Mouse (Mus musculus): ENCODE results near the gene Osbpl6.

The Osbpl6 gene

DNA sequence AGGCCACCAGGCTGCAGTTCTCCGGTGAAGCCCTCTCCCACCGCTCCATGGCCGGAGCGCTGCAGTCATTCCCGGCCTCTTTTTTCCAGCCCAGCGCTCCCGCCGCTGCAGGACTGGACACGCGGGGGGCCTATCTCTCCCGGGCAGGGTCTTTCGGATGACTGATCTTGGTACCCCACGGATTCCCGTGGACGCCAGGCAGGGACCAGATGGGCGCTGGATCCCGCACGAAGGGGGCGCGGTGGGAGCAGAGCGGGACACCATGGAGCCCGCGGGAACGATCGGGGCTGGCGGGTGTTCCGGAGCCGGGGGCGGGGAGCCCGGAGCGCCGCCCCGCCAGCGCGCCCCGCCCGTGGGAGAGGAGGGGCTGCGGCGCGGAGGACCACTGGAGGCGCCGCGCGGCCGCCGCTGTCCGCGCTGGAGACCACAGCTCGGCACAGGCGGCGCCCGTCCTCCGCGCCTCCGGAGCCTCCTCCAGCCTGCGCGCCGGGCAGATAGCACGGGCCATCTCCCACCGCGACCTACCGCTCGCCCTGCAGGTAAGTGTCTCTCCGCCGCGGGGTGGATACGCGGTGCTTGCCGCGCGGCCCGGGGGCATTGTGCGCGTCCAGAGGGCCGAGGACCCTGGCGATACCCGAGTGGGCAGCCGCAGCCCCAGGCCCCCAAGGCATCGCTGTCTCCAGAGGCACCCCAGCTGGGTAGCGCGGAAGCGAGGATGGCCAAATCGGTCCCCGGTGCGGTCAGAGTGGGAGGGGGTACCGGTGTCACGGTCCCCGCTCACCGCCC, at the start of gene Osbpl6:
TSS of gene Osbpl6 (plus strand) at position 358 of the 786 bp plus-strand sequence.
- DNase-seq (ENCODE audit: low read depth in 2 of 2, low spot score in 2 of 2): peak in 1 of 2 experiments; percentile 20

DNA sequence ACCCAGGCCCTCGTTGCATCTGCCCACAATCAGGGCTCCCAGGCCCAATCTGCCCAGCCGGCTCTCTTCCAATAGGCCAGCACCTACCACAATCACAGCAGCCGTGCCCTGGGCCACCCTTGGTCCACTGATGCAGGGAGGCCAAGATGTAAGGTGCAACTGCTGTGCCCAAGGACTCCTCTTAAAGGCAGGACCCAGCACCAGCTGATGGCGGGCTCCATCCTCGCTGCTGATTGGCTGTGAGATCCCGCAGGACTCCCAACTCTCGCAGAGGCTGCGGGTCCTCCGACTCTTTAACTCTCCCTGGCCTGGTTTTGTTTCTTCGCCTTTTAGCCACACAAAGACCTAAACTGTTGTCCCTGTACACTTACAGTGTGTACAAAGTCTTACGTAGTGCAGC, 46.1 kb upstream of the Osbpl6 start, which contains the start of gene Cyct:
TSS of gene Cyct (minus strand) at position 225 of the 400 bp plus-strand sequence.
- no peak for DNase-seq (ENCODE audit: low read depth in 2 of 2, low spot score in 2 of 2)

DNA sequence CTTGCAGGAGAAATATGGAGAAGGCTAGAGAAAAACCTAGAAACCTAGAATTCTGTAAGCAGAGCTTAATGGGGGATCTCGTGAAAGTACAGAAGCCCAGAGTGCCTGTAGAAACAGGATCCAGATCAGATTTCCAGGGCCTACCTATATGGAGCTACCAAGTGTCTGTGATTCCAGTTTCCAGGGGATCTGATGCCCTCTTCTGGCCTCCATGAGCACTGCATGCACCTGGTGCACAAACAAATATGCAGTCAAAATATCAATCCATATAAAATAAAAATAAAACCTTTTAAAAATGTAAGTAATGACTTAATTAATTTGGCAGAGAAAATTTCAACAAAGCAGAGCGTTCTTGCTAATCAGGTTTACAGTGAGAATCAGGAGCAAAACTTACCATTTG, 44.2 kb upstream of the Osbpl6 start:
- no peak for DNase-seq (ENCODE audit: low read depth in 2 of 2, low spot score in 2 of 2)

DNA sequence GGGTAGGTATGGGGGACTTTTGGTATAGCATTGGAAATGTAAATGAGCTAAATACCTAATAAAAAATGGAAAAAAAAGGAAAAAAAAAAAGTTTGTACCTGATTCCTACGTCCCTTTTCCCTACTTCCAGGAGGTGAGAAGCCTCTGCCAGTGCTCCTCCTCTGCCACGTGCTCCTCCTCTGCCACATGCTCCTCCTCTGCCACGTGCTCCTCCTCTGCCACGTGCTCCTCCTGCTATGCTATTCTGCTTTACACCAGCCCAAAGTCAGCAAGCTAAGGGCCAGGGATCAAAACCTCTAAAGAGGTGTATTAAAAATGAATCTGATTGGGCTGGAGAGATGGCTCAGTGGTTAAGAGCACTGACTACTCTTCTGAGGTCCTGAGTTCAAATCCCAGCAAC, 40.5 kb upstream of the Osbpl6 start:
- DNase-seq (ENCODE audit: low read depth in 2 of 2, low spot score in 2 of 2): no peak

DNA sequence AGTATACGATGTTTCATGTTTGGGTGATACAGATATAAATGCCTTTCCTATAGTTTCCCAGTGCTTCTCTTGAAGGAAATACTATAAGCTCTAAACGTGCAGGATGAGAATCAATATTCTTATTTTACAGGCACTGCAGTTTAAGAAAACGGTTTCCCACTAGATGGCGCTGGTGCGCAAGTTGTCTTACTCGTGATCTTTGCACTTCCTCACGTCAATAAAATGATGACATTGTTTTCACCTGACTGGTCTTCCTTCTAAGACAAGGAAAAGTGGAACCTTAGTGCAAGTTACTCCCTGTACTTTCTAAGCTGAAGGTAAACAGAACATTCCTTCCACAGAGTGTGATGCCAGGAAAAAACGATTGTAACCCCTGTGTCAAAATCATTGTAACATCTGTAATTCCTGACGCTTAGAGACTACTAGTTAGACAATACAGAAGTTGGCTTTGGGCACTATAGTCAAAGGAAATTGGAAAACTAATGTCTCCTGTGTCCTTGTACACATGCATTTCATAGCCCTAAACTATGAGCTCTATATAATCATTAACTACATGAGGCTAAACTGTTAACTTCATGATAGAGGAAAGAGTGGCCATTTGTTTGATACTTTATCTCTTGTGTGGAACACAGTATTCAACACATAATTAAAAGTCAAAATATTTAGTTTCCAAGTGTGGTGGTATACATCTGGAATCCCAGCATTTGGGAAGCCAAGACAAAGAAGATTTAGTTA, 39.0 kb upstream of the Osbpl6 start:
- peak; percentile 80 to 83 for DNase-seq (ENCODE audit: low read depth in 2 of 2, low spot score in 2 of 2)

DNA sequence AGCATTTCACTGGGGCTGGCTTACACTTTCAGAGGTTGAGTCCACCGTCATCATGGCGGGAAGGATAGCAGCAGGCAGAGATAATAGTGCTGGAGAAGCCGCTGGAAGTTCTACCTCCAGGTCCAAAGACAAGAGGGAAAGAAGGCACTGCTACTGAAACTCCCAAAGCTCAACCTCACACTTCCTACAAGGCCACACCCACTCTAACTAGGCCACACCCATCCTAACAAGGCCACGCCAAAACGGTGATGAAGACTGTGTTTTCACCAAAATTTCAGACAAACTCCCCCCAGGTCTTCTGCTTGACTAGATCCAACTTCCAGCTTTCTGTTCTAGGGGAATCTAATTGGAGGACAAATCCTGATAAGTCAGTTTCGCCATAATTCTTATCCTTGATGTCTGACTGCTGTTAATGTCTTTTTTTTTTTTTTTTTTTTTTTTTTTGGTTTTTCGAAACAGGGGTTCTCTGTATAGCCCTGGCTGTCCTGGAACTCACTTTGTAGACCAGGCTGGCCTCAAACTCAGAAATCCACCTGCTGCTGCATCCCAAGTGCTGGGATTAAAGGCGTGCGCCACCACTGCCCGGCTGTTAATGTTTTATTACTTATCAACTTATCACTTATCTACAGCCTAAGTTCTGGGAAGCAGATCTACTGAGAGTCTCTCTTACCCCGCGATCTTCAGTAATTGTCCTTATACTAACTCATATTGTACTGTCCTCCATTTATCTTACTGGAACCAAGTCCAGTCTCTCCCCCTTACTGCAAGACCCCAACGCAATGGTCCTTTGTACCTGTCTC, 37.2 kb upstream of the Osbpl6 start:
- no peak for DNase-seq (ENCODE audit: low read depth in 2 of 2, low spot score in 2 of 2)

DNA sequence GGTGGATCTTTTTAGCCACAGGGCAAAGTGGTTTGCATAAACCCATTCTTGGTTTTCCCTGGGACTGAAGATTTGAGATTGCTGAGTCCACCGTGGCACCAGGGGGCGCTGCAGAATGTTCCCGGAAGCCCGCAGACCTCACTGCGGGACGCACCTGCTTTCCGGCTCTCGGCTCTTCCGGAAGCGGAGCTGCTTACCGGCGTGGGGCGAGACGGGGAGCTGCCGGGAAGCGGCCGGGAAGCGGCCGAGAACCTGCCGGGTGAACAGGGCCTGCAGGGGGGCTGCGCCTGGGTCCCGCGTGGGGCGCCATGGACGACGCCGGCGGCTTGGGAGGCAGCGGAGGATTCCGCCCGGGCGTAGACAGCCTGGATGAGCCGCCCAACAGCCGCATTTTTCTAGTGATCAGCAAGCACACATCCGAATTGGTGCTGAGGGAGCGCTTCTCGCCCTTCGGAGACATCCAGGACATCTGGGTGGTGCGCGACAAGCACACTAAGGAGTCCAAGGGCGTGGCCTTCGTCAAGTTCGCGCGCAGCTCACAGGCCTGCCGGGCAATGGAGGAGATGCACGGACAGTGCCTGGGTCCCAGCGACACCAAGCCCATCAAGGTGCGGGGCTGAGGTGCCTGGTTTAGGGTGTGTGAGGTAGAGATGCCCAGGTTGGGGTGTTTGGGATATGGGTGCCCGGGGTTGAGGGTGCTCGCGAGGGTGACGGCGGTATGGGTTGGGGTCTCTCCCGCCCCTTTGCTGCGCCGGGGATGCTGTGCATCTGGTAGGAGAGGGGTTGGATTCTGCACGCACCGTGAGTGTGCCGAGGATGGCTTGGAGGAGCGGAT, 36.3 kb upstream of the Osbpl6 start, which contains the start of gene Rbm45:
TSS of gene Rbm45 (plus strand) at position 164 of the 835 bp plus-strand sequence.
- DNase-seq (ENCODE audit: low read depth in 2 of 2, low spot score in 2 of 2): peak; percentile 83 to 88

DNA sequence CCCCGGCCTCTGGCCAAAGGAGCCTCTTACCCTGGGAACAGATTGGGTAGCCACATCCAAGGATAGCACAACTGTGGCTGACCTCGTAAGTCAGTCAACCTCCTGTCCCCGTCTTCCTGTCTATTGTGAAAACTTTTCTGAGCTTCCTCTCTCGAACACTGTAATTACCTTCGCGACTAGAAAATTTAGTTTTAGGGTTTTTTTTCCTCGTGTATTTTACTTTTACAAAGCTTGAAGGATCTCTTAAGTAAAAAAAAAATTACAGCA, 35.7 kb upstream of the Osbpl6 start:
- no peak for DNase-seq (ENCODE audit: low read depth in 2 of 2, low spot score in 2 of 2)

DNA sequence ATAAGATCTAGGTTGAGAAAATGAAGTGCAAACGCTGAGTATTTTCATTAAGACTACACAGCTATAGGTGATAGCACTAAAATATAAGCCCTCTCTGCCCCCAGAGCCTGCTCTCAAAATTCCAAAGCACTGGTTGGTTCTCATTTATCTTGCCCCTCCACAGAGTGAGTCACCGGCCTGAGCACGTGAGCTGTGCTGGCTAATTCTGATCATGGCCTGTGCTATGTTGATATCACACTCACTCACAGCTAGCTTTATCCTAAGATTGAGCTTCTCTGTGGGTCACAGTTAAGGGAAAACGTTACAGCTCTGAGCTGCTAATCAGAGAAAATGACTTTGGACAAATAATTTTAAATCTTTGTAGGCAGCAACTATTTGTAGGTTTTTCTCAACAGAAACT, 34.1 kb upstream of the Osbpl6 start:
- no peak for DNase-seq (ENCODE audit: low read depth in 2 of 2, low spot score in 2 of 2)

DNA sequence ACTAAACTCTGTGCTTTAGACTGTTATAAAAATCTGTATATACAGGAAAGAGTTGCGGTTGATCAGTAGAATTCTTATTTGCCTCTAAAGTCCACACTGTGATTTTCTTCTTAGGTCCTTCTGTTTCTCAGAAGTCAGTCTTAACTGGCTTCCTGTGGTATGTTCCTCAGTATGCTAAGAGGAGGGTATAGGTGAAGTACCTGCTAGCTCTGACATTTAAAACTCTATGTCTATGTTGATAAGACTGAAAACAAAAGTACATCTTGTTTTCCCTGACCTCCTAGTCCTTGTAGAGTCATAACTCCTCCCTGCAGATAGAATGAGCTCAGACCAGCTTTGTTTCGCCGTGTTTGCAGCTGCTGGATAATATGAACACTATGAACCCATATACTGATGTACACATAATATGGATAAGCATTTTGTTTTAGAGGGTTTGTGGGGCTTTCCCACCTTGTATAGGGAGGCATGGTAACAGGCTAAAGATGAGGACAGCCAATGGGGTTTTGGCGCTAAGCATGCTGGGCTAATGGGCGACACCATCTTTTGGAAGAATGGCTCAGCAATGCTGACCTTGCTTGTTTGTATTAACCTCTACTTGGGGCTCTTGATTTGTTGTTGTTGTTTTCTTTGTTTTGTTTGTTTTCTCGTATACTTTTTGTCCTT, 31.6 kb upstream of the Osbpl6 start:
- DNase-seq (ENCODE audit: low read depth in 2 of 2, low spot score in 2 of 2): no peak

DNA sequence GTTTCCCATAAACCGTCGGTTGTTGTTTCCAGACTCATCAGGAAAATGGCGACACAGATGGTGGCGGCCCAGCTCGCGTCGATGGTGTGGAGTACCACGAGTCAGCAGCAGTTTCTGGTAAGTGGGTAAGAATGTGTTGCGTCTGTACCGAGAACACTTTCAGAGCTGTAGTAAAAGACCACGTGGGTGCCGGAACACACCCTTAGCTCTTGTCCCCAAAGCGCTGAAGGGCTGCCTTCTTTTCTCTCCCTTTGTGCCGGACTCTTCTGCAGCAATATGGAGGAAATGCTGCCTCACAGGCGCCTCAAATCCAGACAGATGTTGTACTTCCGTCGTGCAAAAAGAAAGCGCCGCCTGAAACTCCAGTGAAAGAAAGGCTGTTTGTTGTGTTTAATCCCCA, 27.7 kb upstream of the Osbpl6 start:
- no peak for DNase-seq (ENCODE audit: low read depth in 2 of 2, low spot score in 2 of 2)

DNA sequence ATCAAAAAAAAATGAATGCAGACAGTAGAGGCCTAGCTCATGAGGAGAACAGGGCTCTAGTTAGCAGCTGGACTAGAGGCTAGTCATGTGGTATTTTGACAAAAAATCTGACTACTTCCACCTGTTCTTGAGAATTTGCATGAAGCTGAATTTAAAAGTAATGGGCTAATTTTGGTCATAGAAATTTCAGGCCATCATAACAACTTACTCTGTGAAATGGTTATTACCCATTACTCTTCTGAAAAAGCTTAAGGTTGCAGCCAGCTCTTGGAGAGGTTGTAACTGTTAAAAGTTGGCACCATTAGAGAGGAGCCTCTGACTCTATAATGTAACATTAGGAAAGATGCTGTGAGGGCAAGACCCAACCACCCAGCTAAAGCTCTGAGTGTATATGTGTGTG, 19.8 kb upstream of the Osbpl6 start:
- no peak for DNase-seq (ENCODE audit: low read depth in 2 of 2, low spot score in 2 of 2)

DNA sequence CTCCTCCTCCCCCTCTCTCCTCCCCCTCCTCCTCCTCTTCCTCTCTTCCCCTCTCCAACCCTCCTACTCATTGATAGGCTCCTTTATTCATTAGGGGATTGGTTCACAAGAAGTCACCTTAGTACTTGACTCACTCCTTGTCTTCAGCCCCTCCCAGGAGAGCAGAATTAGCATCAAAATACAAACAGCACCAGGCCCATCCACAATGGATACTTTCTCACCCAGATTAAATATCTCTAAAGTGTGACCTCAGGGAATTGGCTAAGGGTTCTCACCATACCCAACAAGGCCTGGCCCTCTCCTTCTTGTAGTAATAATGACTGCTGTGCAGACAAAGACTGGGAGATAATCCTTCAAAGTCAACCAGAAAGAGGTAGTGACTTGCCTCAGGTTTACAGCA, 6.1 kb upstream of the Osbpl6 start:
- no peak for DNase-seq (ENCODE audit: low read depth in 2 of 2, low spot score in 2 of 2)

DNA sequence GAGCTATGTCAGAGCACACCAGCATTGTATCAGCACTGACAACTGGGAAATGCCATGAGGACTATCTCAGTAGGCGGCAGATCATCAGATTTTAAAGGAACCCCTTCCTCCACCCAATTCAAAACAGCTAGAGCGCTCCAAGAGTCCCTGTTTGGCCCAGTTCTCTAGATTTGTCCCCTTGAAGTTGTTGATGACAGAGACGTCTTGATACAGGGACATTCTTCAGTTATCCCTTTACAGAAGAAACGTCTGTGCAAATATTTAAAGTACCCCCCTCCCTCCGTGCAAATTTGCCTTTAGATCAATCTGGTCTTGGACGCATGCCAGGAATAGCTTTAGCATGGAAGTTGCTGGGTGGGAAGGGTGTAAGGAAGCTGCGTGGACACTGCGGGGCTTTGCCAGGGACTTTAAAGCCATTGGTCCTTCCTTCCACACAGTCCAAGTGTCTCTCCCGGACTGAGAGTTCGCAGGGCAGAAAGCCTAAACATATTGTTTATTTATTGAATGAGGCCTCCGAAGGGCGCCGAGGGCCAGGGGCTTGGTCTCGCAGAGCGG, 635 bp upstream of the Osbpl6 start:
- DNase-seq (ENCODE audit: low read depth in 2 of 2, low spot score in 2 of 2): no peak

DNA sequence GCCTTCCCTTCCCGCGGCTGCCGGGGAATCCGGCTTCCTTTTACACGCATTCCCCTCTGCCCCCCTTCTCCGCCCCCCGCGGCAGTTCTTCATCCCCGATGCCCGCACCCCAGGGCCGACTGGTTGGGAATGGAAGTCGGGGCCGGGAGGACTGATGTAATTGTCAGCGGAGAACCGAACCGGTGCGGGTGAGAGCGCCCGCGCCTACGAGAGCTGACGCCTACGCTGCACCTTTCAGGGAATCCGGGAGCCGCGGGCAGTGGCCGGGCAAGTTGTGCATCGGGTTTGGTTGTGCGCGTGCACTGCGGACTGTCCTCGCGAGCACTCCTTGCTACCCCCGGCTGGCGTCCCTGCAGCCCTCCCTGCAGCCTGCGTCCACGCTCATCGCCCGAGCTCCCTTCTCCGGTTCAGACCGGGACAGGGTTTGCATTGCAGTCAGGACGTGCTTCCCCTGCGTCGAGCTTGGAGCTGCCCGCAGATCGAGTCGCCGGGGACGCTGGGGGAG, 681 bp downstream of the Osbpl6 start:
- peak; percentile 14 to 18 for DNase-seq (ENCODE audit: low read depth in 2 of 2, low spot score in 2 of 2)

DNA sequence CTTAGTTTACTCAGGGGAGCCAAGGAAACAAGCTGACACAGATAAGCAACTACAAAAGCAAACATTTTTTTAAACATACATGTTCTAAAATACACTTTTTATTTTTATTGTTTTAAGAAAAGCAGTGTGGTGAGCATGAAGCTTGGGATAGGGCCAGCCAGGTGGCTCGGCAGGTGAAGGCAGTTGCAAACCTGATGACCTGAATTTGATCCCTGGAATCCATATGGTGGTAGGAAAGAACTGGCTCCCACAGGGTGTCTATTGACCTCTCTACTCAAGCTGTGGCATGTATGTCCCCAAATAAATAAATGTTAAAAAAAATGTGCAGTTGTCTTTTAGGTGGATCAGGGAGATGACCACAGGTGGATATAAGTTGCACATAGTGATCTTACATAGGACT, 3.2 kb downstream of the Osbpl6 start:
- no peak for DNase-seq (ENCODE audit: low read depth in 2 of 2, low spot score in 2 of 2)

DNA sequence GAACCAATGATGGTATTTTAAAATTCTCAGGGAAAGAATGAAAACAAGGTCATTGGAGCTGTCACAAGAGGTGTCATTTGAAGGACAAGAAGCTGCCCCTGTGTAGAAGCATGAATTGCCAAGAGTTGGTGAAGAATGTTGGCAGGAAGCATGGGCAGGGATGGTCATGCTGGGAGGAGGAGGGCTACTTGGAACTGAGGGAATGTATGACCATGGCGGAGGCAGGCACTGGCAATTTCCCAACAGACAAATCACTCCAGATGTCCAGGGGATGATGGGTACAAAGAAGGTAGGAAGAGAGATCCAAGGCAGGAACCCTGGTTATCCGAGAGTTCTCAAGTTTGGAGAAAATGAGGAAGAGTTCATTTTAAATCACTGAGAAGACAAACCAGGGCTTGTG, 3.7 kb downstream of the Osbpl6 start:
- DNase-seq (ENCODE audit: low read depth in 2 of 2, low spot score in 2 of 2): no peak

DNA sequence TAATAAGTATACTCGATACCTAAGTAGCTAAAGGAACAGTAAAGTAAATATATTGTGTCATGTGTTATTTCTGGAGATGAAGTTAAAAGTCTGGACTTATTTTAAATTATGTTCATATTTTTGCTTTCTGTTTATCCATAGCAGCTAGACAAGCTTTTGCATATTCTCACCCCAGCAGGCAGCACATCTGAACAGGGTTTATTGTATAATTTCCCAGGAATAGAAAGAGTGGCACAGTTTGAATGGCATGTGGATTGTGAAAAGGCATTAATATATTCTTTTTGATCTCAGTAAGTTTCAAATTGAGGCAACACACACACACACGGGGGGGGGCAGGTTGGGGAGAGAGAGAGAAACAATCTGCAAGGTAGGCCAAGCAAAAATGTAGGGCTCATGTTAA, 6.6 kb downstream of the Osbpl6 start:
- DNase-seq (ENCODE audit: low read depth in 2 of 2, low spot score in 2 of 2): no peak

DNA sequence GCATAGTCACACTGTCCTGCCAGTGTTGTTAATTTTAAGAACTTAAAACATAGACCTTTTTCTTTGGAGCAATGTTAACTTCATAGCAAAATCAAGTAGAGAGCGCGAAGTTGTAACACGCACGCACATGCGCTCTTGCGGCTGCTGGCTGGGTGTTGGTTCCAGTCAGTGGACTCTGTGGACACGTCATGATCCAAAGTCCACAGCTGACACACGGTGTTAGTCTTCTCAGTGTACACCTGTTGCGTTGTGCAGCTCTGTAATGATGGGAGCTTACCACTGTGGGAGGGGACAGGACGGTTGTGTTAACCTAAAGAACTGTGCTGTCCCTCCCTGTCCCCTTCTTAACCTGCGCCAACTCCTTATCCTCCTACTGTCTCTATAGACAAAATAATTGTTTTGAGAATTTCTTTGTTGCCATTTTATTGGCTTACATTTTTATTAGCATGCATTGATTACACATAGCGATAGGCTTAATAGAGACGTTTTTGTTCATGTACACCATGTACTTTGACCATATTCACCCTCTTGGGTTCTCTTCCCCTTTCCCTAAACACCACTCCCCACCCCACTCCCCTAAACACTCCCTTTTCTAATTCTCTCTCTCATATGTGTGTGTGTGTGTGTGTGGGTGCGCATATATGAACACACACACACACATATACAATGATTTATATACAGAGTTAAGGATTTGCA, 11.3 kb downstream of the Osbpl6 start:
- DNase-seq (ENCODE audit: low read depth in 2 of 2, low spot score in 2 of 2): no peak
